Mouse (Mus musculus): Measurements from ENCODE around the gene Enthd1. TPM values are rescaled to one million over a fixed set of nuclear protein-coding genes. Genes with fewer than 3 reads are reported as not detected.

Gene Enthd1
- total and polyA plus RNA-seq, 3 experiments, result not detected

DNA sequence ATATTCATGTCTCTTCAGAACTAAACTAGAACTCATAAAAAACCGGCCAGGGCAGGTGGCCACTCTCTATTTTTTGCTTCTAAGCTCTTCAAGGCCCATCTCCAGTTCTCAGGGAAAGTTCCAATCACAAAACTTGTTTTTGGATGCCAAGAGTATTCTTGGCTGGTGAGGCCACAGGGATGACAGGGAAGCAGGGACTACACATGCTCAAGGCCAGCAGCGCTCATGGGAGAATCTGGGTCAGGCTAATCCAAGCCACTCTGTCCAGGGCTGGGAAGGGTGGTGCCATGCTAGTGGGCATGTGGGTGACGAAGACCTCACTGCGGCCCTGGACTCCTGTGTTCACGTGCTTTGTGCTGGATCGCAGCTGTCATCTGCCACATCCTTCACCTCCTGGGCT is 110.5 kb downstream of the Enthd1 start:
- H3K9ac ChIP-seq (ENCODE audit: low read depth, low read length), result no peak overlapping the region
- 76% methylated on average over 6 of the region's 6 CpGs for WGBS

DNA sequence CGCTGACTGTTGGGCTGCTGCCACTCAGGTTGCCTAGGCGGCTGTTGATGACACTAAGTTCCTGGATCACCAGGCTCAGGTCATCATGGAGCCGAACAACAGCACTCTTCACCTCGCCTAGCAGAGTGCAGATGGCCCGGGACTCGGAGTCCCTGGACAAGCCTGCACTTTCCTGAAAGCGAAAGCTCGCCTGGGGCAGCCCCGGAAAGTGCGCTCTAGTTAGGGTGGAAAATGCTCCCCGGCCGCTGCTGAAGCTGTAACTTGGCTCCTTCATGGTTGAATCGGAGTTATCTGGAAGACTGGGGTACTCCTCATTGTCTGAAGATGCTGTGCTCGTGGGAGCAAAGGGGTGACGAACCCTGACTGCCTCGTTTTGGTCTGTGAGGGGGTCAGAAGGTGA is 112.5 kb downstream of the Enthd1 start:
- TF ChIP-seq CTCF (IDR thresholded peaks at IDR 0.05) (no peak), EP300 (IDR thresholded peaks at IDR 0.05; ENCODE audit: insufficient read depth, low read depth, low read length) (no peak), POLR2A (IDR thresholded peaks at IDR 0.05; ENCODE audit: insufficient read depth, low read depth, low read length) (no peak)
- intact Hi-C loops (cut with DNase I), result no loop called here
- WGBS, result 45% methylated on average over 16 of the region's 16 CpGs
- no peak overlapping the region for H3K9ac ChIP-seq (ENCODE audit: low read depth, low read length)
- H3K27ac ChIP-seq, result no peak overlapping the region
- H3K36me3 ChIP-seq (ENCODE audit: control insufficient read depth, insufficient read depth, low read length), result no peaks in the 10 kb centered on the region
- H3K4me1 ChIP-seq (ENCODE audit: control insufficient read depth, insufficient read depth, low read length), result no peaks in the 10 kb centered on the region
- no peaks in the 10 kb centered on the region for H3K79me2 ChIP-seq (replicated peaks; ENCODE audit: control insufficient read depth, insufficient read depth, low read length)
- no peak for DNase-seq
- no peak overlapping the region for H3K4me3 ChIP-seq
- no peaks in the 10 kb centered on the region for H3K27me3 ChIP-seq (ENCODE audit: control insufficient read depth, insufficient read depth, low read length)

More for the DNA sequence above, 110.5 kb downstream of the Enthd1 start:
- intact Hi-C loops (cut with DNase I), result no loop called here
- Histone ChIP-seq H3K79me2 (replicated peaks; ENCODE audit: control insufficient read depth, insufficient read depth, low read length) (no peaks in the 10 kb centered on the region), H3K4me3 (no peak overlapping the region), H3K27ac (no peak overlapping the region), H3K27me3 (ENCODE audit: control insufficient read depth, insufficient read depth, low read length) (no peaks in the 10 kb centered on the region), H3K4me1 (ENCODE audit: control insufficient read depth, insufficient read depth, low read length) (no peaks in the 10 kb centered on the region), H3K36me3 (ENCODE audit: control insufficient read depth, insufficient read depth, low read length) (no peaks in the 10 kb centered on the region)
- no peak for TF ChIP-seq POLR2A (IDR thresholded peaks at IDR 0.05; ENCODE audit: insufficient read depth, low read depth, low read length)
- TF ChIP-seq EP300 (IDR thresholded peaks at IDR 0.05; ENCODE audit: insufficient read depth, low read depth, low read length), result no peak
- TF ChIP-seq CTCF (IDR thresholded peaks at IDR 0.05), result no peak
- no peak for DNase-seq

DNA sequence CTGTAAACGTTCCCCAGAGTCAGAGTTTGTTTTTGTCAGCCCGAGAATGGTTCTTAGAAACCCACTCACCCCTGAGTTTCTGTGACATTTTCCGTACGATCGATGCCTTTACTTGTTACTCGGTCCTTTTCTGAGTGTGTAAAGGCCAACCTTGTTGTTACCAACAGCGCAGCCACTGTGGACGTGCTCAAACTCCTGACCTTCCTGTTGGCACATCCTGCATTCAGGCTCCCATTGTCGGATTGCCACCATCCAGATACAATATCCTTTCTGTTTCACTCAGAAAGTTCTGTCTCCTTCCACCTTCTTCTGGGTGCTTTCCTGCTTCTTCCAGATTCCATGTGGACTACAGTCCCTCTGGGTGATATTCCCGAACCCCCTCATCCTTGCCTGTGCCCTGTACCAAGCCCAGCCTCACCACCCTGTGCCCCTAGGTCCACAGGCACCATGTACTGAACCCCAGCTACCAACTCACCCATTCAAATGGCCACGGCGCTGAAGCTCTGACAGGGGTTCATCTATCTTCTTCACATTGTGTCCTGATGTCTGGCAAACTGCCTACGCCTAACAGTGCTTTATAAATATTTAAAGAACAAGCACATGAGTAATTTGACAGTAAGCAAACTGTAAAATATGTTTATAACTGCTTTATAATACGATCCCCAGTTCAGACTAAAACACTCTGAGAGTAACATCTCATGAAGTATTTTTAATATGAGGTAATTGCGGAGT is 118.8 kb downstream of the Enthd1 start:
- H3K27ac ChIP-seq, result no peak overlapping the region
- H3K36me3 ChIP-seq (ENCODE audit: control insufficient read depth, insufficient read depth, low read length), result no peaks in the 10 kb centered on the region
- H3K4me1 ChIP-seq (ENCODE audit: control insufficient read depth, insufficient read depth, low read length), result no peaks in the 10 kb centered on the region
- H3K4me3 ChIP-seq, result no peak overlapping the region
- H3K9ac ChIP-seq (ENCODE audit: low read depth, low read length), result no peak overlapping the region
- TF ChIP-seq CTCF (IDR thresholded peaks at IDR 0.05), result no peak
- no peak for TF ChIP-seq POLR2A (IDR thresholded peaks at IDR 0.05; ENCODE audit: insufficient read depth, low read depth, low read length)
- no peak for TF ChIP-seq EP300 (IDR thresholded peaks at IDR 0.05; ENCODE audit: insufficient read depth, low read depth, low read length)
- no peaks in the 10 kb centered on the region for H3K79me2 ChIP-seq (replicated peaks; ENCODE audit: control insufficient read depth, insufficient read depth, low read length)
- intact Hi-C loops (cut with DNase I), result no loop called here
- WGBS, result 76% methylated on average over 15 of the region's 15 CpGs
- H3K27me3 ChIP-seq (ENCODE audit: control insufficient read depth, insufficient read depth, low read length), result no peaks in the 10 kb centered on the region
- DNase-seq, result no peak

DNA sequence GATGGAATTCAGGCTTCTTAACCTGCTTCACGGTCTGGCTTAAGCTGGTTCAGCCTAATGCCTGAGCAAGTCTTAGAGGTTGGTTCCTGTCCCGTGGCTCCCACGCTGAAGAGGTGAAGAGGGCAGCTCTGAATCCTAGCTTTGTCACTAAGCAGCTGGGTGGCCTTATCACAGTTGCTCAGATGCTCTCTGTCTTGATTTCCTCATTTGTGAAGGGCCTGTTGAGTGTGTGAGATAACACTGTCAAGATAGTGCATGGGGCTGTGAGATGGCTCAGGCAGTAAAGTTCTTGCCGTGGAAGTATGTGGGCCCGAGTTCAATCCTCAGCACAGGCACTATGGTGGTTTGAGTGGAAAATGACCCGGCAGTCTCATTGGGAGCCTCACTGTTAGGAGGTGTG is 124.8 kb downstream of the Enthd1 start:
- DNase-seq, result no peak
- Histone ChIP-seq H3K27ac (no peak overlapping the region), H3K36me3 (ENCODE audit: control insufficient read depth, insufficient read depth, low read length) (no peaks in the 10 kb centered on the region), H3K4me1 (ENCODE audit: control insufficient read depth, insufficient read depth, low read length) (no peaks in the 10 kb centered on the region), H3K4me3 (no peak overlapping the region), H3K79me2 (replicated peaks; ENCODE audit: control insufficient read depth, insufficient read depth, low read length) (no peaks in the 10 kb centered on the region), H3K27me3 (ENCODE audit: control insufficient read depth, insufficient read depth, low read length) (no peaks in the 10 kb centered on the region), H3K9ac (ENCODE audit: low read depth, low read length) (no peak overlapping the region)
- 42% methylated on average over 6 of the region's 6 CpGs for WGBS
- TF ChIP-seq POLR2A (IDR thresholded peaks at IDR 0.05; ENCODE audit: insufficient read depth, low read depth, low read length), result no peak
- TF ChIP-seq CTCF (IDR thresholded peaks at IDR 0.05), result no peak
- TF ChIP-seq EP300 (IDR thresholded peaks at IDR 0.05; ENCODE audit: insufficient read depth, low read depth, low read length), result no peak
- intact Hi-C loops (cut with DNase I), result no loop called here

DNA sequence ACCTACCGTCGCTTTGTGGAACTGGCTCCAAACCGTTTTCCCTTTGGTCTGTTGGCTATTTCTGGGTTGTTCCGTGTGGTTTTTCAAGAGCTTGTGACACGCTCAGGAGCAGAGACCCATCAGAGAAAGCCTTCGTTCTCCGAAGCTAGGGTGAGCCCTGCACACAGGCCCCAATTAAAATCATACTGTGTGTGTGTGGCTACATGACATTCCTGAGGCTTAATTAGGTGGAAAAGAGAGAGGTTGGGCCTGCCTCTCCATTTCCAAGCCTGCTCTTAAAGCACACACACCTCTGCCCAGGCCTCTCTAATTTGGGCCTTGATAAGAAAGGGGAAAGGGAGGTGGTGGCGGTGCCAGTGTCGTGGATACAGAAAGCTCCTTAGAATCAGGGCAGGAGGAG is 126.5 kb downstream of the Enthd1 start:
- intact Hi-C loops (cut with DNase I), result no loop called here
- TF ChIP-seq CTCF (IDR thresholded peaks at IDR 0.05), result no peak
- no peak for TF ChIP-seq EP300 (IDR thresholded peaks at IDR 0.05; ENCODE audit: insufficient read depth, low read depth, low read length)
- no peak for TF ChIP-seq POLR2A (IDR thresholded peaks at IDR 0.05; ENCODE audit: insufficient read depth, low read depth, low read length)
- Histone ChIP-seq H3K4me3 (no peak overlapping the region), H3K4me1 (ENCODE audit: control insufficient read depth, insufficient read depth, low read length) (no peaks in the 10 kb centered on the region), H3K27ac (no peak overlapping the region), H3K79me2 (replicated peaks; ENCODE audit: control insufficient read depth, insufficient read depth, low read length) (no peaks in the 10 kb centered on the region), H3K36me3 (ENCODE audit: control insufficient read depth, insufficient read depth, low read length) (no peaks in the 10 kb centered on the region), H3K9ac (ENCODE audit: low read depth, low read length) (no peak overlapping the region), H3K27me3 (ENCODE audit: control insufficient read depth, insufficient read depth, low read length) (no peaks in the 10 kb centered on the region)
- 80% methylated on average over 9 of the region's 9 CpGs for WGBS
- DNase-seq, result no peak

DNA sequence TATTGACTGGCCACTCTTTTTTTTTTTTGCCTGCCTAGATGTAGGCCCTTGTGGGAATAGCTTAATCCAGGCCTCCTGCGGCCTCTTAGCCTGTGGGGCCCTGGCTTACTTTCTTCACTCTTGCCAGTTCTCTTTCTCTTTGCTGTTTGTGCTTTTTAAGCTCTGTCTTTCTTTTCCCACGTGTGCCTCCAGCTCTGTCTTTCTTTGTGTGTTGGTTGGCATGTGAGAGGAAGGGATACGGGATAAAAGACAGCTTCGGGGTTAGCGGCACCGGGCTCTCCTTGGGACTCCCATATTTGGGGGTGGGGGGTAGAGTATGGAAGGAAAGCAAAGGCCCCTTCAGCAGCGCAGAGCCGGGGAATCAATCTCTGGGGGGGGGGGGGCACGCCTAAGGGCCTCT is 127.0 kb downstream of the Enthd1 start:
- DNase-seq, result no peak
- no peaks in the 10 kb centered on the region for H3K27me3 ChIP-seq (ENCODE audit: control insufficient read depth, insufficient read depth, low read length)
- intact Hi-C loops (cut with DNase I), result no loop called here

More for the DNA sequence above, 127.0 kb downstream of the Enthd1 start:
- TF ChIP-seq POLR2A (IDR thresholded peaks at IDR 0.05; ENCODE audit: insufficient read depth, low read depth, low read length) (no peak), EP300 (IDR thresholded peaks at IDR 0.05; ENCODE audit: insufficient read depth, low read depth, low read length) (no peak), CTCF (IDR thresholded peaks at IDR 0.05) (no peak)
- Histone ChIP-seq H3K27ac (no peak overlapping the region), H3K4me3 (no peak overlapping the region), H3K9ac (ENCODE audit: low read depth, low read length) (no peak overlapping the region), H3K36me3 (ENCODE audit: control insufficient read depth, insufficient read depth, low read length) (no peaks in the 10 kb centered on the region), H3K79me2 (replicated peaks; ENCODE audit: control insufficient read depth, insufficient read depth, low read length) (no peaks in the 10 kb centered on the region), H3K4me1 (ENCODE audit: control insufficient read depth, insufficient read depth, low read length) (no peaks in the 10 kb centered on the region)
- 91% methylated on average over 9 of the region's 9 CpGs for WGBS
